Mouse (Mus musculus): ENCODE results near the gene Gm7978. TPM values are rescaled to one million over a fixed set of nuclear protein-coding genes. Genes with fewer than 3 reads are reported as not detected.
"Not testable (repeated sequence)": the region's sequence is repeated elsewhere in the genome, so short reads cannot be mapped to it uniquely, and the experiment has no call there.

Gm7978 gene
- total RNA-seq (2014; rRNA removed; ENCODE audit: low replicate concordance) (not detected in 2 replicates), polyA plus RNA-seq (2015; fragmentation: Nextera tagmentation; extraction: Ambion mirVana) (not detected in 2 replicates)

GRCm38 (mm10) chr5:95736073-95736472, at the start of gene Gm7978:
Gene Gm7978 (minus strand): TSS chr5:95736173.
- not testable (repeated sequence) for H3K4me3 ChIP-seq (ENCODE audit: low read depth, low read length); H3K4me2 ChIP-seq (ENCODE audit: low read depth, low read length); H3K4me1 ChIP-seq (ENCODE audit: control insufficient read depth, insufficient read depth); DNase-seq (ENCODE audit: low spot score); H3K27ac ChIP-seq (ENCODE audit: low read depth); H3K9ac ChIP-seq (replicated peaks; ENCODE audit: low read depth, low read length); H3K9me3 ChIP-seq (replicated peaks; ENCODE audit: control insufficient read depth, low read length); H3K36me3 ChIP-seq (replicated peaks; ENCODE audit: control insufficient read depth, insufficient read depth, low read length); ATAC-seq (ENCODE audit: insufficient read depth, low read depth); H3K27me3 ChIP-seq (ENCODE audit: control insufficient read depth, insufficient read depth, low read length)
- WGBS, result no CpG with 5 or more reads among the region's 1 CpGs

- H3K9me3 ChIP-seq (replicated peaks; ENCODE audit: control insufficient read depth, low read length); ATAC-seq (ENCODE audit: insufficient read depth, low read depth); H3K27ac ChIP-seq (ENCODE audit: low read depth); DNase-seq (ENCODE audit: low spot score); H3K4me1 ChIP-seq (ENCODE audit: control insufficient read depth, insufficient read depth); H3K27me3 ChIP-seq (ENCODE audit: control insufficient read depth, insufficient read depth, low read length); H3K4me3 ChIP-seq (ENCODE audit: low read depth, low read length); H3K9ac ChIP-seq (replicated peaks; ENCODE audit: low read depth, low read length); H3K36me3 ChIP-seq (replicated peaks; ENCODE audit: control insufficient read depth, insufficient read depth, low read length); H3K4me2 ChIP-seq (ENCODE audit: low read depth, low read length): not testable (repeated sequence)
- no CpG with 5 or more reads among the region's 2 CpGs for WGBS
These were observed 39.7 kb upstream of the Gm7978 start, which contains the start of gene E330014E10Rik for GRCm38 (mm10) chr5:95775690-95776089. Gene E330014E10Rik (plus strand): TSS chr5:95775990.

- not testable (repeated sequence) for H3K9ac ChIP-seq (replicated peaks; ENCODE audit: low read depth, low read length); H3K4me3 ChIP-seq (ENCODE audit: low read depth, low read length); H3K27ac ChIP-seq (ENCODE audit: low read depth); DNase-seq (ENCODE audit: low spot score); ATAC-seq (ENCODE audit: insufficient read depth, low read depth); H3K27me3 ChIP-seq (ENCODE audit: control insufficient read depth, insufficient read depth, low read length); H3K9me3 ChIP-seq (replicated peaks; ENCODE audit: control insufficient read depth, low read length); H3K4me2 ChIP-seq (ENCODE audit: low read depth, low read length); H3K36me3 ChIP-seq (replicated peaks; ENCODE audit: control insufficient read depth, insufficient read depth, low read length); H3K4me1 ChIP-seq (ENCODE audit: control insufficient read depth, insufficient read depth)
- no CpG with 5 or more reads among the region's 3 CpGs for WGBS
These were observed 5.7 kb upstream of the Gm7978 start, which contains the start of gene Gm7982 for GRCm38 (mm10) chr5:95741714-95742113. Gene Gm7982 (plus strand): TSS chr5:95742014.

Other genes starting within 250 kb of the Gm7978 start
- gene Gm3286, start 225.4 kb downstream of the Gm7978 start, total RNA-seq (2014; rRNA removed; ENCODE audit: low replicate concordance), result not detected in 2 replicates
- not detected in 2 replicates for gene Gm3286, start 225.4 kb downstream of the Gm7978 start, polyA plus RNA-seq (2015; fragmentation: Nextera tagmentation; extraction: Ambion mirVana)
- gene Gm7971, start 141.3 kb downstream of the Gm7978 start, total RNA-seq (2014; rRNA removed; ENCODE audit: low replicate concordance), result not detected in 2 replicates
- not detected in 2 replicates for gene Gm7971, start 141.3 kb downstream of the Gm7978 start, polyA plus RNA-seq (2015; fragmentation: Nextera tagmentation; extraction: Ambion mirVana)
- not detected in 2 replicates for gene Gm7982, start 5.8 kb upstream of the Gm7978 start, total RNA-seq (2014; rRNA removed; ENCODE audit: low replicate concordance)
- not detected in 2 replicates for gene Gm7982, start 5.8 kb upstream of the Gm7978 start, polyA plus RNA-seq (2015; fragmentation: Nextera tagmentation; extraction: Ambion mirVana)
- not detected in 2 replicates for gene E330014E10Rik, start 39.8 kb upstream of the Gm7978 start, total RNA-seq (2014; rRNA removed; ENCODE audit: low replicate concordance)
- not detected in 2 replicates for gene E330014E10Rik, start 39.8 kb upstream of the Gm7978 start, polyA plus RNA-seq (2015; fragmentation: Nextera tagmentation; extraction: Ambion mirVana)
- not detected in 2 replicates for gene Cxcl13, start 220.8 kb upstream of the Gm7978 start, total RNA-seq (2014; rRNA removed; ENCODE audit: low replicate concordance)
- gene Cxcl13, start 220.8 kb upstream of the Gm7978 start, polyA plus RNA-seq (2015; fragmentation: Nextera tagmentation; extraction: Ambion mirVana), result 0.30 and 0.33 TPM in 2 replicates